Mouse (Mus musculus) testis, adult 2 months (tissue): Measurements from ENCODE around the gene Zfp1. TPM values are rescaled to one million over a fixed set of nuclear protein-coding genes. Genes with fewer than 3 reads are reported as not detected.

Experiments
- H3K27ac ChIP-seq: fragments of 200-500 bp; 2 replicates; pipeline ENCODE4 v1.5.1; 2012; ENCODE audit warnings: low read depth, low read length; ENCODE audit not compliant: control insufficient read depth, insufficient read depth
- H3K27me3 ChIP-seq: fragments of 200-500 bp; 2 replicates; pipeline ENCODE4 v1.6.1; 2012; ENCODE audit warnings: mild to moderate bottlenecking, low read length, moderate library complexity; ENCODE audit not compliant: control insufficient read depth, insufficient read depth
- H3K36me3 ChIP-seq: fragments of 200-500 bp; 2 replicates; pipeline ENCODE4 v1.6.1; 2012; ENCODE audit warnings: mild to moderate bottlenecking, low read length; ENCODE audit not compliant: control insufficient read depth, insufficient read depth
- H3K4me1 ChIP-seq: fragments of 200-500 bp; 2 replicates; pipeline ENCODE4 v1.6.1; 2012; ENCODE audit warnings: low read length; ENCODE audit not compliant: control insufficient read depth, insufficient read depth
- H3K4me3 ChIP-seq: fragments of 200-500 bp; 2 replicates; pipeline ENCODE4 v1.5.1; 2012; ENCODE audit warnings: low read depth, mild to moderate bottlenecking, low read length, moderate library complexity, mixed read lengths; ENCODE audit not compliant: control insufficient read depth
- CTCF ChIP-seq: fragments of 200-500 bp; IDR thresholded peaks from 2 replicates; pipeline ENCODE4 v1.5.1; 2012; ENCODE audit warnings: low read depth, mild to moderate bottlenecking, inconsistent platforms, low read length, moderate library complexity; ENCODE audit not compliant: control insufficient read depth, insufficient read depth, insufficient replicate concordance
- POLR2A ChIP-seq: fragments of 200-500 bp; IDR thresholded peaks from 2 replicates; pipeline ENCODE4 v1.6.1; 2012; ENCODE audit warnings: low read depth, mild to moderate bottlenecking, inconsistent platforms, low read length, moderate library complexity; ENCODE audit not compliant: control insufficient read depth
- polyA plus RNA-seq: library from polyadenylated mRNA; depleted of rRNA; stranded (reverse); fragments of >200 nt; gene quantifications from 2 replicates; pipeline ENCODE4 v1.2.3, GENCODE M21; 2012

Gene Zfp1
- polyA plus RNA-seq, 1 experiment: 4.1 TPM

- no peak overlapping the region for H3K27ac ChIP-seq
- H3K27me3 ChIP-seq: no peaks in the 10 kb centered on the region
- no peaks in the 10 kb centered on the region for H3K36me3 ChIP-seq
Observed at GRCm38 (mm10) chr8:111653524-111653923, 10.3 kb downstream of the Zfp1 start.

DNA sequence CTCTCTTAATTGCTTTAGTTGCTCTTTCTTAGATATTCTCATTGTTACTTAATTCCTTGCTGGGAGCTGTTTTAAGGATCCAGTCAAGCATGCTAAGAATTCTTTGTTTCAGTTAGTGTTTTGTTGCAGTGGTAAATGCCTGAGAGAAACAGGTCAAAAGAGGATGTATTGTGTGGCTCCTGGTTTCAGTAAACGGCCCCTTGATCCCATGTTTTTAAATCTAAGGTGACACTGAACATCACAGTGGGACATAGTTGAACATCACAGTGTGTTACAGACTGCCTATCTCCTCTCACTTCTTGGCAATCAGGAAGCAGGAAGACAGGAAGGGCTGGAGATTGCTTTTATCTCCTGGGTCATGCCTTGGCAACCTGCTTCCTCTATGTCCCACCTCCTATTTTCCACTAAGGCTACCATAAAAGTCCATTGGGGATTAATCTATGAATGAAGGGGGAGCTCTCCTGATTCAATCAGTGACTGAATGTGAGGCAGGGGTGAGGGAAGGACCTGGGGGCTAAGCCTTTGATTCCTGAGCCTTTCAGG, 14.2 kb downstream of the Zfp1 start:
- TF ChIP-seq POLR2A: no peak
- no peak for TF ChIP-seq CTCF

More at GRCm38 (mm10) chr8:111653524-111653923, 10.3 kb downstream of the Zfp1 start:
- TF ChIP-seq POLR2A (no peak), CTCF (no peak)
- no peak overlapping the region for H3K4me3 ChIP-seq
- no peaks in the 10 kb centered on the region for H3K4me1 ChIP-seq

GRCm38 (mm10) chr8:111658819-111659423, 15.7 kb downstream of the Zfp1 start:
- Histone ChIP-seq H3K4me1 (no peaks in the 10 kb centered on the region), H3K27me3 (no peaks in the 10 kb centered on the region), H3K27ac (no peak overlapping the region), H3K36me3 (no peaks in the 10 kb centered on the region), H3K4me3 (no peak overlapping the region)
- TF ChIP-seq POLR2A (no peak), CTCF (no peak)

More for the DNA sequence above, 14.2 kb downstream of the Zfp1 start:
- Histone ChIP-seq H3K4me3 (no peak overlapping the region), H3K36me3 (no peaks in the 10 kb centered on the region), H3K4me1 (no peaks in the 10 kb centered on the region), H3K27me3 (no peaks in the 10 kb centered on the region), H3K27ac (no peak overlapping the region)

GRCm38 (mm10) chr8:111662473-111662872, 19.3 kb downstream of the Zfp1 start:
- Histone ChIP-seq H3K27ac (no peak overlapping the region), H3K4me3 (no peak overlapping the region), H3K36me3 (no peaks in the 10 kb centered on the region), H3K27me3 (no peaks in the 10 kb centered on the region), H3K4me1 (no peaks in the 10 kb centered on the region)
- no peak for TF ChIP-seq POLR2A
- TF ChIP-seq CTCF: peak; percentile 62; the same call in 1 of the 2 replicates

- no peak overlapping the region for H3K27ac ChIP-seq
- H3K27me3 ChIP-seq: no peaks in the 10 kb centered on the region
- peaks cover 1% of the 10 kb centered on the region for H3K36me3 ChIP-seq
- no peak overlapping the region for H3K4me3 ChIP-seq
- TF ChIP-seq POLR2A: no peak
- H3K4me1 ChIP-seq: no peaks in the 10 kb centered on the region
Observed at GRCm38 (mm10) chr8:111666751-111667150, 23.6 kb downstream of the Zfp1 start.

- Histone ChIP-seq H3K4me1 (peaks cover 5% of the 10 kb centered on the region), H3K4me3 (peak overlapping the region; percentile 15; the same call in 1 of the 2 replicates), H3K27me3 (no peaks in the 10 kb centered on the region), H3K36me3 (no peaks in the 10 kb centered on the region; the same call in 1 of the 2 replicates), H3K27ac (no peak overlapping the region)
- TF ChIP-seq CTCF: peak; percentile 91; the same call in 1 of the 2 replicates
- TF ChIP-seq POLR2A: no peak
Observed at GRCm38 (mm10) chr8:111676237-111676636, 33.0 kb downstream of the Zfp1 start.

DNA sequence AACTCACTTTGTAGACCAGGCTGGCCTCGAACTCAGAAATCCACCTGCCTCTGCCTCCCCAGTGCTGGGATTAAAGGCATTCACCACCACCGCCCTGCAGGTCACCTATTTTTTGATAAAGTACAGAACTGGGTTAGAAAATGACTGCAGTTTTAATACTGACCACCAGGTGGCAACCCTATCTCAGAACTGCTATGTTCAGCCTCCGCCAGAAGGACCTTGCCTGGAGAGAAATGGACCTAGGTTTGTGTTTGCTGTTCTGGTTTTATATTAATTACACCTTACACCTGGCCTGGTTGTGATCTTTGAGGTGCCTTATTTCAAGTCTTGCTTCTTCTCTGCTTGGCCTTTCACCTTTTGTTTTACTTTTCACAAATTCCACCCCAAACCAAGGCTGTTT, 34.9 kb downstream of the Zfp1 start:
- Histone ChIP-seq H3K36me3 (no peaks in the 10 kb centered on the region), H3K27ac (no peak overlapping the region), H3K4me3 (no peak overlapping the region), H3K4me1 (peaks cover 5% of the 10 kb centered on the region), H3K27me3 (no peaks in the 10 kb centered on the region)
- no peak for TF ChIP-seq POLR2A
- no peak; the same call in 1 of the 2 replicates for TF ChIP-seq CTCF

- Histone ChIP-seq H3K27me3 (no peaks in the 10 kb centered on the region), H3K27ac (no peak overlapping the region), H3K4me1 (peaks cover 5% of the 10 kb centered on the region), H3K36me3 (no peaks in the 10 kb centered on the region), H3K4me3 (no peak overlapping the region)
- TF ChIP-seq POLR2A: no peak
- TF ChIP-seq CTCF: no peak
Observed at GRCm38 (mm10) chr8:111678848-111679247, 35.6 kb downstream of the Zfp1 start.
